Mouse (Mus musculus): ENCODE measurements around the gene Tspan18. TPM values are rescaled to one million over a fixed set of nuclear protein-coding genes. Genes with fewer than 3 reads are reported as not detected.
A peak's percentile ranks its signal among the peaks of the same experiment; 100 is the strongest.

Tspan18 gene
- polyA plus RNA-seq, 1 experiment from 2014 or later, result 16.9 TPM

GRCm38 (mm10) chr2:93269611-93270010 lies 64.7 kb downstream of the Tspan18 start:
- 51% methylated on average over 10 of the region's 10 CpGs for WGBS
- Histone ChIP-seq H3K27ac (replicated peaks) (no peak overlapping the region), H3K9ac (replicated peaks) (no peak overlapping the region), H3K9me3 (no peaks in the 10 kb centered on the region), H3K4me1 (peaks cover 46% of the 10 kb centered on the region), H3K4me3 (no peak overlapping the region), H3K36me3 (no peaks in the 10 kb centered on the region), H3K4me2 (replicated peaks) (no peak overlapping the region), H3K27me3 (no peaks in the 10 kb centered on the region)
- no peak for ATAC-seq (replicated peaks)

DNA sequence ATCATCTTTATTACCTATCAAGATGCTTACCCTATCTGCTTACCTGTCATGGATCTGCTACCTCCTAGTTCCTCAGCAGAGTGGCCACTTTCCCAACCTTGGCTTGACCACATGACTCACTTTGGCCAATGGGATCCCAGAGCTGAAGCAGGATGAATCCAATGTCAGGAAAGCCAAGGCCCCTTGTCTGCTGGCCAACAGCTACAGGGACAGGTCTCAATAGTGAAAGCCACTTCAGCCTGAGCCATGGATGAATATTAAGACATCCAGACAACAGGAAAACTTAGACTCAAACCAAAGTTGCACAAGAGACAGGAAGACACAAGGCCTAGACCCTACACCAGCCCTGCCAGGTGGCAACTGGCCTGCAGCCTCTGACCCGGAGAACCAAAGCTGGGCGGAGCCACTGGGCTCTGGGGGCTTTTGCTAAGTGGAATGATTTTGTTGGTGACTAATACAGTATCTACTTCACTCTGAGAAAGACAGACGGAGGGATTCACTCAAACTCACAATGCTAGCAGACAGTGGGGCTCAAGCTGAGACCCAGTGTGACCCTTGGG lies 65.5 kb downstream of the Tspan18 start:
- WGBS, result 82% methylated on average over 3 of the region's 3 CpGs
- H3K36me3 ChIP-seq, result no peaks in the 10 kb centered on the region
- no peak overlapping the region for H3K4me2 ChIP-seq (replicated peaks)
- peaks cover 44% of the 10 kb centered on the region for H3K4me1 ChIP-seq
- no peak overlapping the region for H3K4me3 ChIP-seq
- no peak for ATAC-seq (replicated peaks)
- no peak overlapping the region for H3K9ac ChIP-seq (replicated peaks)
- H3K27me3 ChIP-seq, result no peaks in the 10 kb centered on the region
- no peak overlapping the region for H3K27ac ChIP-seq (replicated peaks)
- H3K9me3 ChIP-seq, result no peaks in the 10 kb centered on the region

- 59% methylated on average over 4 of the region's 4 CpGs for WGBS
- no peak overlapping the region for H3K4me2 ChIP-seq (replicated peaks)
- no peaks in the 10 kb centered on the region for H3K9me3 ChIP-seq
- H3K27ac ChIP-seq (replicated peaks), result no peak overlapping the region
- peaks cover 37% of the 10 kb centered on the region for H3K4me1 ChIP-seq
- no peak for ATAC-seq (replicated peaks)
- no peaks in the 10 kb centered on the region for H3K27me3 ChIP-seq
- no peak overlapping the region for H3K9ac ChIP-seq (replicated peaks)
- no peak overlapping the region for H3K4me3 ChIP-seq
- H3K36me3 ChIP-seq, result no peaks in the 10 kb centered on the region
Observed at GRCm38 (mm10) chr2:93267791-93268190, 66.5 kb downstream of the Tspan18 start.

- H3K27me3 ChIP-seq, result no peaks in the 10 kb centered on the region
- no peaks in the 10 kb centered on the region for H3K9me3 ChIP-seq
- no peaks in the 10 kb centered on the region for H3K36me3 ChIP-seq
- H3K4me3 ChIP-seq, result no peak overlapping the region
- H3K9ac ChIP-seq (replicated peaks), result no peak overlapping the region
- peaks cover 36% of the 10 kb centered on the region for H3K4me1 ChIP-seq
- no peak for ATAC-seq (replicated peaks)
- 14% methylated on average over 7 of the region's 7 CpGs for WGBS
- H3K4me2 ChIP-seq (replicated peaks), result no peak overlapping the region
- no peak overlapping the region for H3K27ac ChIP-seq (replicated peaks)
Observed at GRCm38 (mm10) chr2:93266565-93267169, 67.6 kb downstream of the Tspan18 start.

- H3K4me2 ChIP-seq (replicated peaks), result no peak overlapping the region
- H3K36me3 ChIP-seq, result no peaks in the 10 kb centered on the region
- 78% methylated on average over 5 of the region's 5 CpGs for WGBS
- H3K4me1 ChIP-seq, result peaks cover 30% of the 10 kb centered on the region
- no peaks in the 10 kb centered on the region for H3K27me3 ChIP-seq
- no peak overlapping the region for H3K9ac ChIP-seq (replicated peaks)
- no peak for ATAC-seq (replicated peaks)
- no peaks in the 10 kb centered on the region for H3K9me3 ChIP-seq
- no peak overlapping the region for H3K27ac ChIP-seq (replicated peaks)
- no peak overlapping the region for H3K4me3 ChIP-seq
Observed at GRCm38 (mm10) chr2:93262291-93263285, 71.7 kb downstream of the Tspan18 start.

- no peaks in the 10 kb centered on the region for H3K36me3 ChIP-seq
- 63% methylated on average over 6 of the region's 6 CpGs for WGBS
- H3K4me1 ChIP-seq, result peaks cover 29% of the 10 kb centered on the region
- ATAC-seq (replicated peaks), result no peak
- no peak overlapping the region for H3K4me3 ChIP-seq
- H3K9ac ChIP-seq (replicated peaks), result no peak overlapping the region; the same call in 1 of the 2 replicates
- no peaks in the 10 kb centered on the region for H3K27me3 ChIP-seq
- H3K9me3 ChIP-seq, result no peaks in the 10 kb centered on the region
- no peak overlapping the region for H3K27ac ChIP-seq (replicated peaks)
- no peak overlapping the region for H3K4me2 ChIP-seq (replicated peaks)
Observed at GRCm38 (mm10) chr2:93261521-93262290, 72.6 kb downstream of the Tspan18 start.

GRCm38 (mm10) chr2:93257634-93258033 lies 76.7 kb downstream of the Tspan18 start:
- H3K4me1 ChIP-seq, result peaks cover 35% of the 10 kb centered on the region
- H3K9ac ChIP-seq (replicated peaks), result no peak overlapping the region
- ATAC-seq (replicated peaks), result no peak

DNA sequence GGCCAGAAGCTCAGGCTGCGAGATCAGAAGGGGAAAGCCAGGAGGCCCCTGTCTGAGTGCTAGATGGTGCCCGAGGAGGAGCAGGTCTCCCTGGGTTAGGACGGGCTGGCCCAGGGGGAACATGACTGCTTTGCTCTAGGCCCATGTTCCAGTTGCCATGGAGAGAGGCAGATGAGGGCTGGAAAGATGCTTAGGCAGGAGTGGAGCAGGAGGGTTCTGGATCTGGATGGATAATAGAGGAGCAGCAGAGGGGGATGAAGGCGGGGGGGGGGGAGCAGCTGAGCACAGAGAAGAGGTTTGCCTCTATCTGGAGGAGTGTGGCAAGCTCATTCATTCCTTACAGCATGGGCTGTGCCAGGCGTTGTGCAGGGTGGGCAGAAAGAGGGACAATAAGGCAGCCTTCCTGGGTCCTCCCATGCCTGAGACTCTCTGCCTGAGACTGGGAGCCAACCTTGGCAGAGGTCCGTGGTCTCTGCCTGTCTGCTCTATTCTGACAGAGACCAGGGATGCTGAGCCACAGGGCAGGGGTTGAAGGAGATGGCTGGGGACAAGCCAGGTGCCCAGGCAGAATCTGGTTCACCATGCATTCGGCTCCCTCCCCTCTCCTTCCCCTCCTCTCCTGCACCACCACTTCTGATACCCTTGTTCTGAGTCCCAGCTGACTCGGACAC lies 77.4 kb downstream of the Tspan18 start:
- H3K4me1 ChIP-seq, result peaks cover 40% of the 10 kb centered on the region
- no peak overlapping the region for H3K9ac ChIP-seq (replicated peaks)
- no peak overlapping the region for H3K4me2 ChIP-seq (replicated peaks)
- H3K9me3 ChIP-seq, result no peaks in the 10 kb centered on the region
- H3K4me3 ChIP-seq, result no peak overlapping the region
- ATAC-seq (replicated peaks), result 0 out of 2 replicates have a peak, but pooled peaks have one; percentile 9
- WGBS, result 58% methylated on average over 8 of the region's 8 CpGs
- no peak overlapping the region for H3K27ac ChIP-seq (replicated peaks)
- no peaks in the 10 kb centered on the region for H3K36me3 ChIP-seq
- H3K27me3 ChIP-seq, result no peaks in the 10 kb centered on the region

More at GRCm38 (mm10) chr2:93257634-93258033, 76.7 kb downstream of the Tspan18 start:
- Histone ChIP-seq H3K27ac (replicated peaks) (no peak overlapping the region), H3K9me3 (no peaks in the 10 kb centered on the region), H3K27me3 (no peaks in the 10 kb centered on the region), H3K4me3 (no peak overlapping the region), H3K36me3 (no peaks in the 10 kb centered on the region), H3K4me2 (replicated peaks) (no peak overlapping the region)
- 52% methylated on average over 4 of the region's 4 CpGs for WGBS

- Histone ChIP-seq H3K4me1 (peaks cover 52% of the 10 kb centered on the region), H3K27me3 (no peaks in the 10 kb centered on the region), H3K36me3 (no peaks in the 10 kb centered on the region), H3K4me3 (no peak overlapping the region), H3K9me3 (no peaks in the 10 kb centered on the region), H3K27ac (replicated peaks) (peak overlapping the region; percentile 53), H3K4me2 (replicated peaks) (no peak overlapping the region), H3K9ac (replicated peaks) (no peak overlapping the region)
- WGBS, result 15% methylated on average over 9 of the region's 9 CpGs
- peak; percentile 81 for ATAC-seq (replicated peaks)
Observed at GRCm38 (mm10) chr2:93252356-93252755, 81.9 kb downstream of the Tspan18 start.

DNA sequence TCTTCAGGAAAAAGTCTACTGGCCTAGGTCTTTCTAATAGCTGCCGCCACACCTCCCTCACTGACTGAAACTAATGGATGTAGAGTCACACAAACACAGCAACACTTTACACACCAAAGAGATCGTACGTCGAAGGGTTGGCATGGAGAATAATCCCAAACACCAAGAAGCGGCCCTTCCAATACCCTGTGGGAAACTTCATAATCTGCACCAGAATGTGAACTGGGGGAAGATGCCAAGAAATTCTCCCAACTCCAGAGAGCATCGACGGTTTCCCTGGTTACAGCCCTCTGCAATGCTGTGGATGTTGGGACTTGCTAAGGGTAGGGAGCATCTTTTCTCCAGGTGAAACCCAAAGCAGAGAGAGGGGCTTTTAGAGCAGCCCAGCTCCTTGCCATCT lies 83.7 kb downstream of the Tspan18 start:
- Histone ChIP-seq H3K27me3 (no peaks in the 10 kb centered on the region), H3K4me2 (replicated peaks) (no peak overlapping the region), H3K4me3 (no peak overlapping the region), H3K4me1 (peaks cover 45% of the 10 kb centered on the region), H3K9ac (replicated peaks) (no peak overlapping the region), H3K36me3 (no peaks in the 10 kb centered on the region), H3K27ac (replicated peaks) (no peak overlapping the region), H3K9me3 (no peaks in the 10 kb centered on the region)
- no peak for ATAC-seq (replicated peaks)
- 52% methylated on average over 7 of the region's 7 CpGs for WGBS

- WGBS, result 60% methylated on average over 6 of the region's 6 CpGs
Observed at GRCm38 (mm10) chr2:93249058-93249457, 85.2 kb downstream of the Tspan18 start.

More at GRCm38 (mm10) chr2:93249058-93249457, 85.2 kb downstream of the Tspan18 start:
- peak overlapping the region; percentile 15; the same call in 1 of the 2 replicates for H3K27ac ChIP-seq (replicated peaks)
- H3K9ac ChIP-seq (replicated peaks), result no peak overlapping the region; the same call in 1 of the 2 replicates
- no peaks in the 10 kb centered on the region for H3K36me3 ChIP-seq
- peaks cover 53% of the 10 kb centered on the region for H3K4me1 ChIP-seq
- no peak overlapping the region for H3K4me2 ChIP-seq (replicated peaks)
- no peak overlapping the region for H3K4me3 ChIP-seq
- no peaks in the 10 kb centered on the region for H3K27me3 ChIP-seq
- H3K9me3 ChIP-seq, result no peaks in the 10 kb centered on the region
- ATAC-seq (replicated peaks), result no peak
